Mouse (Mus musculus) G1E (cell line): Measurements from ENCODE around the gene Gm20821. TPM values are rescaled to one million over a fixed set of nuclear protein-coding genes. Genes with fewer than 3 reads are reported as not detected.
"Not testable (repeated sequence)": the region's sequence is repeated elsewhere in the genome, so short reads cannot be mapped to it uniquely, and the experiment has no call there.

ENCODE experiments used
- ATAC-seq: 2 replicates; pipeline ENCODE4 v1.8.0; 2016; ENCODE audit warnings: mild to moderate bottlenecking; ENCODE audit not compliant: insufficient number of reproducible peaks, poor library complexity, low FRiP score, severe bottlenecking; ENCODE audit errors: extremely low read depth
- DNase-seq: peaks from one replicate; pipeline ENCODE4 v3.0.0; 2012; ENCODE audit warnings: low spot score
- H3K27me3 ChIP-seq: 2 replicates; pipeline ENCODE4 v1.6.1; 2012; ENCODE audit warnings: mild to moderate bottlenecking, low read length, inconsistent platforms; ENCODE audit not compliant: insufficient read depth
- H3K36me3 ChIP-seq: replicated peaks from 2 replicates; pipeline ENCODE3; 2012; ENCODE audit warnings: mild to moderate bottlenecking, inconsistent platforms
- H3K4me1 ChIP-seq: 2 replicates; pipeline ENCODE4 v1.6.1; 2012; ENCODE audit warnings: low read depth, low read length, inconsistent platforms, mixed read lengths; ENCODE audit not compliant: insufficient read depth
- H3K4me3 ChIP-seq: 2 replicates; pipeline ENCODE4 v1.5.1; 2012; ENCODE audit warnings: low read depth, mild to moderate bottlenecking, inconsistent platforms, low read length, moderate library complexity, mixed read lengths
- H3K9me3 ChIP-seq: replicated peaks from 2 replicates; pipeline ENCODE4 v1.6.1; 2012; ENCODE audit warnings: inconsistent platforms
- polyA plus RNA-seq: library from polyadenylated mRNA; stranded (reverse); fragments of >175 nt; gene quantifications from 2 replicates; pipeline ENCODE4 v1.2.3, GENCODE M21; 2012
- total RNA-seq, 2 experiments: library from RNA; stranded (forward) in 1 of 2; stranded (reverse) in 1 of 2; fragments of 200-1000 nt in 1 of 2; fragments of >200 nt in 1 of 2; fragmentation: Nextera tagmentation in 1 of 2; gene quantifications; 2 replicates each; pipeline ENCODE4 v1.2.3; 2014 to 2017

Gm20821 gene
- total RNA-seq (2014; fragmentation: Nextera tagmentation), result not detected in 2 replicates
- total RNA-seq (2017), result not detected in 2 replicates
- polyA plus RNA-seq, result not detected in 2 replicates

DNA sequence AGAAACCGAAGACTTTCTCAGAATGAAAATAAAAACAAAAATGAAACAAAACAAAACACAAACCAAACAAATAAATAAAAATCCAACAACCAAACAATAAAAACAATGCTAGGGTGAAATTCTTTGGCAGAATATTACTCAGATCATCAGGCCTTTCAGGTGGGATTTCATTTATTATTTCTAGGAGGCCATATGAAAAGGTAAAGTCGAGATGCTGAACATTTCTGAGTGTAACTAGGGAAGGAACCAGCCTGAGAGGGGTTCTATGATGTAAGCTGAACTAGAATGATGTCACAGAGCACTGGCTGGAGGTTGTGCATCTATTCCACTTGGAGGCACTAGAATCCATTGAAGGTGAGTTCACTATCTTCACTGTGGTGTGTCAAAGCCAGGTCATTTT lies at the start of gene Gm20821:
Gm20821 (plus strand) TSS at position 301 of the 400 bp plus-strand sequence.
- not testable (repeated sequence) for DNase-seq, H3K9me3 ChIP-seq, H3K4me1 ChIP-seq, H3K4me3 ChIP-seq, H3K27me3 ChIP-seq, ATAC-seq, H3K36me3 ChIP-seq
